Mouse (Mus musculus): ENCODE measurements around the gene Gm49388. TPM values are rescaled to one million over a fixed set of nuclear protein-coding genes. Genes with fewer than 3 reads are reported as not detected.

The Gm49388 gene
- 1.4 TPM in 1 of 2 replicates, not detected in the other for total RNA-seq (2017)

DNA sequence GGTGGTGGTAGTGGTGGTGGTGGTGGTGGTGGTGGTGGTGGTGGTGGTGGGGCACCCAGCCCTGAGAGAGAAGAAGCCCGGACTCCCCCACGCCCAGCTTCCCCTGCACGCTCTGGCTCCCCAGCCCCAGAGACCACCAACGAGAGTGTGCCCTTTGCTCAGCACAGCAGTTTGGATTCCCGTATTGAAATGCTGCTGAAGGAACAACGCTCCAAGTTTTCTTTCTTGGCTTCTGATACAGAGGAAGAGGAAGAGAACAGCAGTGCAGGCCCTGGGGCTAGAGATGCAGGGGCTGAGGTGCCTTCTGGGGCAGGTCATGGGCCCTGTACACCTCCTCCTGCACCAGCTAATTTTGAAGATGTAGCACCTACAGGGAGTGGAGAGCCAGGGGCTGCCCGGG, at the start of gene Gm49388:
Gm49388 (plus strand) TSS at position 301 of the 400 bp plus-strand sequence.
- ATAC-seq (replicated peaks; ENCODE audit: low read depth, poor library complexity, severe bottlenecking): no peak

GRCm38 (mm10) chr7:127744366-127745045, 40.9 kb upstream of the Gm49388 start, which contains the start of gene Fbxl19:
Gene Fbxl19 (plus strand): TSS chr7:127744543.
- ATAC-seq (replicated peaks; ENCODE audit: low read depth, poor library complexity, severe bottlenecking): peak; percentile 40

DNA sequence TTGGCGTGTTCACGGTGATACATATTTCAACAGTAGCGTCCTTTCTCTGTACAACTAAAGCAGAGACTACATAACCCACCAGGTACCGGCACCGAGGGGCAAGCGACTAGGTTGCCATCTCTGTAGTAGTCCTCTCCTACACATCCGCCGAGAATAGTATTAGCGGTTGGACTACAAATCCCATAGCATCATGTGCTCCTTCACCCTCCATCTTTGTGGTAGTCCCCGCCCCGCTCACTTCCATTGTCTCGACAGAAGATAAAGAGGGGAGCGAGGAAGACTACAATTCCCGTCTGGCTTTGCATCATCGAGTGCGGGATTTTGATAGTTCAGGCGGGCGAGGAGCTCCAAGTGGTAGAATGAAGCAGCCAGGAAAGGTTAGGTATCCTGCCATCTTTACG, 40.2 kb upstream of the Gm49388 start:
- peak; percentile 78 for ATAC-seq (replicated peaks; ENCODE audit: low read depth, poor library complexity, severe bottlenecking)

DNA sequence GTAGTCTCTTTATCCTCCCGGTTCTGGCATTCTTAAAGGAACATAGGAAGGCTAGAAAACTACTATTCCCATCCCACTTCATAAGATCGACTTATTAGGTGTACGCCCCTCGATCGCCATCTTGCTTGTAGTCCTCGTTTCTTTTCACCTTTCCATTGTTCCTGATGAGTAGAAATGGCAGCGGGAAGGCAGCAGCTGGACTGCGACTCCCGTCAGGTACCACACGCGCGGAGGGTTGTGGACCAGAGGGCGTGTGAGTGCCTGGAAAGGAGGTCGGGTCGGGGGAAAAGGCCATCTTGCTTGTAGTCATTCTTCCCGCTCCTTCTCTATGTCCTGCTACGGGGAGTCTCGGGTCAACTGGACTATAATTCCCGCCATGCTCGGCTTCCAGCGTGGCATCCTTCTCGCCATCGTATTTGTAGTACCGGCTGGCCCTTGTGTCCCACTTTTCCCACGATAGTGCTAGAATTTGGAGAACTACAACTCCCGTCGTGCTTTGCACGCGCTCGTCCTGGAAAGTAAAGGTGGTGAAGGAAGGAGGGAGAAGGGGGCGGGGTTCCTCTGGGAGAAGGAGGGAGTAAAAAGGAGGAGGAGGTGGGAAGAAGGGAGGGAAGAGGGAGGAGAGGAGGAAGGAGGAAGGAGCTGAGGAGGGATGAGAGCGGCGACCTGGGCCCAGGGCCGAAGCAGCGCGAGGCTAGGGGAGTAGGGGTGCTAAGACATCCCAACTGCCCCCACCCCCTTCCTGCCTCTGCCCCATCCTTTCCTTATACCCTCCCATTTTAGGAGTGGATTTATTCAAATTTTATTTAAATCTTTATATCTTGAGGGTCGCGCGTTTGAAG, 39.5 kb upstream of the Gm49388 start:
- peak; percentile 67 for ATAC-seq (replicated peaks; ENCODE audit: low read depth, poor library complexity, severe bottlenecking)

GRCm38 (mm10) chr7:127746494-127747491, 38.6 kb upstream of the Gm49388 start:
- no peak for ATAC-seq (replicated peaks; ENCODE audit: low read depth, poor library complexity, severe bottlenecking)

DNA sequence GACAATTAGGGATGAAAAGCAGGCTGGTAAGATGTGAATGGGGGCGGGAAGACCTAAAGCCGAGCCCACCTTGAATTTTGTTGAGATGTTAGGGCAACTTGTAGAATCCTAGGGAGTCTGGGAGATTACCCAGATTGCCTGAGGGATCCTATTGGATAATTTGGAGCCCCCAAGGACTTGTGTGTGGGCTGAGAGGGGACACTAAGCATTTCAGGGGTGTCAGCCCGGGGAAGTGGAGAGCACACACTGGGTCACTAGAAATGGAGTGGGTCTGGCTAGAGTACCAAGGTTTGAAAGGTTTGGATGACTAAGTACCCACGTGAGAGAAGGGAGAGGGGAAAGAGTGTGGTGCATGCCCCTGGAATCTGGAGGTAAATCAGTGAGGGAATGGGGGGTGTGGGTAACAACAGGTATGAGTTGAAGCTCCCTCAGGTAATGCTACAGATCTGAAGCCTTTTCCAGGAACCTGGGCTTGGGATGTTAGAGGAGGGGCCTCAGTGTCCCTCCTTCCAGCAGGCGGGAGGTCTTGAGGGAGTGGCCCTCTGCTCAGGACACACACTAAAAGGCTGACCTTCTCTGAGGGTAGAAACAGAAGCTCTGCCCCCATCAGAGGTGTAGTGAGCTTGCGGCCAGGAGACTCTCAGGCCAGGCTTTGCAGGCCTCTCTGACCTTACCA, 37.7 kb upstream of the Gm49388 start:
- ATAC-seq (replicated peaks; ENCODE audit: low read depth, poor library complexity, severe bottlenecking): no peak

GRCm38 (mm10) chr7:127748235-127748560, 37.2 kb upstream of the Gm49388 start:
- no peak for ATAC-seq (replicated peaks; ENCODE audit: low read depth, poor library complexity, severe bottlenecking)

- ATAC-seq (replicated peaks; ENCODE audit: low read depth, poor library complexity, severe bottlenecking): no peak
Observed at GRCm38 (mm10) chr7:127750131-127751127, 35.0 kb upstream of the Gm49388 start.

DNA sequence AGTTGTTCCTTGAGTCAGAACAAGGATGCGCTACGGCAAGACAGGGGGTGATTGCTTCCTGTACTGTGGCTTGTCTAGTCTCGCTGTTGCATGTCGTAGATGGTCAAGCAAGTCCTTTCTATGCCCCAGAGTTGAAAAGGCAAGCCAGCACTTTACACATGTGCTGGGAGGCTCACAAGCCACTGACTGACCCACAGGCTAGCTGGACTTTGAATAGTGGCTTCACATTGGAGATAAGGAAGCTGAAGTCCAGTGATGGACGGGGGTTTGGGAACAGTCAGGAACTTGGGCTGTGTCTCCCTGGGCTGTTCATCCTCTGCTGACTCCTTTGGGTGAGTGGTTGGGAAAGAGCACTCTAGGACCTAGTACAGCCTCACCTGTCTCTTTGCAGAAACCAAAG, 33.8 kb upstream of the Gm49388 start:
- no peak for ATAC-seq (replicated peaks; ENCODE audit: low read depth, poor library complexity, severe bottlenecking)

DNA sequence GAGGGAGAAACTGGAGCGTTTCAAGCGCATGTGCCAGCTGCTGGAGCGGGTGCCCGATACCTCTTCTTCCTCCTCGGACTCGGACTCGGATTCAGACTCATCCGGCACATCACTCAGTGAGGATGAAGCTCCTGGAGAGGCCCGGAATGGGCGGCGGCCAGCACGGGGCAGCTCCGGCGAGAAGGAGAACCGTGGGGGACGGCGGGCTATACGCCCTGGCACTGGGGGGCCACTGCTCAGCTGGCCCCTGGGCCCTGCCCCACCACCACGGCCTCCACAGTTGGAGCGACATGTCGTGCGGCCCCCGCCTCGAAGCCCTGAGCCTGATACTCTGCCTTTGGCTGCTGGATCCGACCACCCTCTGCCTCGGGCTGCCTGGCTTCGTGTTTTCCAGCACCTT, 33.3 kb upstream of the Gm49388 start:
- no peak for ATAC-seq (replicated peaks; ENCODE audit: low read depth, poor library complexity, severe bottlenecking)

DNA sequence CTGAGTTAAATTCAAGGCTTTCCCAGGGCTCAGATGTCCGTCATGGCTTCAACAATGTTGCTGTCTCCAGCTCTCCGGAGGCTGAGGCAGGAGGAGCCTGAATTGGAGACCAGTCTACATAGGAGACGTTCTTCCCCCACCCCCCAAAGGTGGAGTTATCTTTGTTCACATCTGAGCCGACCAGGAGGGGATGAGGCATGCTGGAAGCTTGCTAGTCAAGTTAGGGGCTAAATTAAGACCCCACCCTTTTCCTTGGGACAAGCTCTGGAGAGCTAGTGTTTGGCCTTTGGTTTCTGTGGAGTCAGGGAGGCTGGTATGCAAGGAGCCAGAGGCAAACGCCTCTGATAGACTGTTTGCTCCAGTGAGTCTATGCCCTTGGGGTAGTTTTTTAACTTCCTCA, 32.2 kb upstream of the Gm49388 start:
- ATAC-seq (replicated peaks; ENCODE audit: low read depth, poor library complexity, severe bottlenecking): no peak

DNA sequence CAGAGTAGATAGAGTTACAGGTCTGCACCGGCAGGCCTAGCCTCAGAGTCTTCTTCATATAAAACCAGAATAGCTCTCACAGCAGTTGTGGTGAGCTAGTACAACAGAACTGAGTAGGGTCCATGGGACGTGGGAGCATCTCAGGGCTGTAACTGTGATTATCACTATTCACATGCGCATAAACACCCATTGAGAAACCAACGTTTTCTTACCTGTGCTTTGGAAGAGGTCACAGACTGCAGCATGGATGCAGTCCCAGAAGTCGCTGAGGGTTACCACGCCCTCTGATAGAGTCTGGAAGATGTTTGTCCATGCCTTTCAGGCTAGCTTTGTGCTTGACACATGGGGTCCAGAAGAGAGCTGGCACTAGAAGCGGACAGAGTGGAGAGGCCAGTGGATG, 31.7 kb upstream of the Gm49388 start:
- no peak for ATAC-seq (replicated peaks; ENCODE audit: low read depth, poor library complexity, severe bottlenecking)

GRCm38 (mm10) chr7:127759716-127760115, 25.7 kb upstream of the Gm49388 start:
- ATAC-seq (replicated peaks; ENCODE audit: low read depth, poor library complexity, severe bottlenecking): peak; percentile 61

DNA sequence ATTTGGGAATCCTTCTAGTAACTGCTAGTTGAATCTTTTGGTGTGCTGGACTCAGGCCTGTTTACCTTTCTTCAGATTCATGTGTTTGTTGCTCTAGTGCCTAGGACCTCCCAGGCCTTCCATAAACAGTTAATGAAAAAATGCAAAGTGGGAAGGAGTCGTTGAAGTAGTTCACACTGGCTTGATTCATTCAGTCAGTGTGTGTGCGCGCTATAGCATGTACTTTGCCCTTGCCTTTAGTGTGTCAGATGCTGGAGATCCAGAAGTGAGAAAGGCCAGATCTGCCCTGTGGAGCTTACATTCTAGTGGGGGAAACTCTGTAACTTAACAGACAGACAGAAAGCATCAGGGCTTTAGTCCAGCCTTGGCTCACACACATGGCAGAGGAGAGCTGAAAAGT, 24.9 kb upstream of the Gm49388 start:
- ATAC-seq (replicated peaks; ENCODE audit: low read depth, poor library complexity, severe bottlenecking): no peak

DNA sequence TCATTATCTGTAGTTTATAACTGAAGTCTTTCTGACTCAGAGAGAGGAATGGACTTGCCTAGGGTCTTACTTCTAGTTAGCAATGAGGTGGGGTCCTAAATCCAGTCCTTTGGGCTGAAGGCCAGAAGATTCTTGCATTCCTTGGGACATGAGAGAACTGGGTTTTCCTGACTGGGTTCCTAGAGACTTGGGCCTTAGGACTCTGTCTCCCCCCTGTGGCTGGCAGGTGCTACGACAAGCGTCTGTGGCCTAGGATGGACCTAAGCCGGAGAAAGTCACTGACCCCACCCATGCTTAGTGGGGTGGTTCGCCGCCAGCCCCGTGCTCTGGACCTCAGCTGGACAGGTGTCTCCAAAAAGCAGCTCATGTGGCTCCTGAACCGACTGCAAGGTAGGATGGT, 24.4 kb upstream of the Gm49388 start:
- ATAC-seq (replicated peaks; ENCODE audit: low read depth, poor library complexity, severe bottlenecking): peak; percentile 85

GRCm38 (mm10) chr7:127763642-127764041, 21.8 kb upstream of the Gm49388 start:
- no peak for ATAC-seq (replicated peaks; ENCODE audit: low read depth, poor library complexity, severe bottlenecking)

DNA sequence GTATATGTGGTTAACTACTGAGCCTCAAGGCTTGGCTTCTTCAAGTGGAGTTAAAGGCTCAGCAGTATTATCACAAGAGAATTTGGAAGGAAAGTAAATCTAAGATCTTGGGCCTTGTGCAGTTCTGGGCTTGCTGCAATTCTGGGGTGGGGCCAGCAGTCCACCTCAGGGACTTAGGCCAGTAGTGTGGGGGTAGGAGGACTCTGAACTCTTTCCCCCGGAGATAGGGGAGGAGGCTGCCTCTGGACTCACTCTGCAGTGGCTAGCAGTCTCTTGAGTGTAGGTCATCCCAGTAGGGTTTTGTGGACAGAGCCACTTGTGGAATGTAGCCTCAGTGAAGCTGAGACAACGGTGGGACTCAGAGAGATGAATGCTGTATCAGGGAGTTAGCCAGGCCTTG, 19.7 kb upstream of the Gm49388 start:
- no peak for ATAC-seq (replicated peaks; ENCODE audit: low read depth, poor library complexity, severe bottlenecking)

DNA sequence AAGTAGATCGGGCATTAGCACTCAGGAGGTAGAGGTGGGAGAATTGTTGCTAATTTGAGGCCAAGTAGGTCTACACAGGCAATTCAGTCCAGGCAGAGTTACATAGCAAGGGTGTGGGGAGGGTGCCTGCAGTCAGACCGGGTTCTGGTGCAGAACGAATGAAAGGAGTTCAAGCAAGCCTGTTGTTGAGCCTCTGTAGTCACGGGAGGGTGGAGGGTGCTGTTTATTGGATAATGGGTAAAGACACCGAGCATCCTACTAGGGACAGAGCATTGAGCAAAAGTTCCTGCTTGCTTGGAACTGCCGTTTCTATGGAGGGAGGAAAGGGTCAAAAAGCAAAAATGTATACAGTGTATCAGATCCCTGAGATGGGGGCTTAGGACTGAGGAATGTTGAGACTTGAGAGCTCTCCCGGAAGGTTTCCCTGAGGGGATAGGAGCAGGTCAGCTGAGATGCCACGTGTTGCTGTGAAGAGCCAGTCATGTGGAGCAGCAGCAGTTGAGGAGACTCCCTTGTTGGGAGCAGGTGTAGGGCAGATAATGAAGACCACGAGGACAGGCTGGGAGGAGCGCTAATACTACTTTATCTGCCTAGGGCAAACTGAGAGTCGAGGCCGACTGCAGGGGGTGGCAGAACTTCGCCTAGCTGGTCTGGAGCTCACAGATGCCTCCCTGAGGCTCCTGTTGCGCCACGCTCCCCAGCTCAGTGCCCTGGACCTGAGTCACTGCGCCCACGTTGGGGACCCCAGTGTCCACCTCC, 18.4 kb upstream of the Gm49388 start:
- ATAC-seq (replicated peaks; ENCODE audit: low read depth, poor library complexity, severe bottlenecking): peak; percentile 19

All from common myeloid progenitor, adult 5-6 weeks (primary cell).